Mouse (Mus musculus): ENCODE data around the gene Ghrl. TPM values are rescaled to one million over a fixed set of nuclear protein-coding genes. Genes with fewer than 3 reads are reported as not detected.

Ghrl gene
- total and polyA plus RNA-seq, 3 experiments, result 1.1 TPM; not detected in 2

GRCm38 (mm10) chr6:113669821-113670220 lies 49.9 kb downstream of the Ghrl start:
- Histone ChIP-seq H3K27ac (peak overlapping the region; percentile 82), H3K4me1 (ENCODE audit: control insufficient read depth, insufficient read depth, low read length) (peaks cover 13% of the 10 kb centered on the region), H3K27me3 (ENCODE audit: control insufficient read depth, insufficient read depth, low read length) (no peaks in the 10 kb centered on the region), H3K9ac (ENCODE audit: low read depth, low read length) (no peak overlapping the region), H3K79me2 (replicated peaks; ENCODE audit: control insufficient read depth, insufficient read depth, low read length) (no peaks in the 10 kb centered on the region), H3K4me3 (no peak overlapping the region), H3K36me3 (ENCODE audit: control insufficient read depth, insufficient read depth, low read length) (no peaks in the 10 kb centered on the region)
- WGBS, result 67% methylated on average over 7 of the region's 7 CpGs
- TF ChIP-seq POLR2A (IDR thresholded peaks at IDR 0.05; ENCODE audit: insufficient read depth, low read depth, low read length), result no peak
- intact Hi-C loops (cut with DNase I), result no loop called here
- DNase-seq, result no peak

GRCm38 (mm10) chr6:113668287-113669154 lies 51.2 kb downstream of the Ghrl start:
- Histone ChIP-seq H3K9ac (ENCODE audit: low read depth, low read length) (peak overlapping the region; percentile 15), H3K79me2 (replicated peaks; ENCODE audit: control insufficient read depth, insufficient read depth, low read length) (no peaks in the 10 kb centered on the region), H3K27me3 (ENCODE audit: control insufficient read depth, insufficient read depth, low read length) (no peaks in the 10 kb centered on the region), H3K36me3 (ENCODE audit: control insufficient read depth, insufficient read depth, low read length) (no peaks in the 10 kb centered on the region), H3K4me1 (ENCODE audit: control insufficient read depth, insufficient read depth, low read length) (peaks cover 13% of the 10 kb centered on the region), H3K27ac (peak overlapping the region; percentile 82), H3K4me3 (no peak overlapping the region)
- TF ChIP-seq EP300 (IDR thresholded peaks at IDR 0.05; ENCODE audit: insufficient read depth, low read depth, low read length), result peak; percentile 78; the same call in 1 of the 2 replicates
- 0 out of 2 replicates have a peak, but pooled peaks have one; percentile 12 for TF ChIP-seq POLR2A (IDR thresholded peaks at IDR 0.05; ENCODE audit: insufficient read depth, low read depth, low read length)
- TF ChIP-seq CTCF (IDR thresholded peaks at IDR 0.05), result no peak
- peak; percentile 66 to 83 for DNase-seq
- intact Hi-C loops (cut with DNase I), result loop anchor here (1.0 kb wide), 1 partner anchor 30 kb away; the partner anchor contains the start of gene Irak2
- WGBS, result 29% methylated on average over 15 of the region's 15 CpGs

- Histone ChIP-seq H3K79me2 (replicated peaks; ENCODE audit: control insufficient read depth, insufficient read depth, low read length) (no peaks in the 10 kb centered on the region), H3K36me3 (ENCODE audit: control insufficient read depth, insufficient read depth, low read length) (no peaks in the 10 kb centered on the region), H3K27ac (peak overlapping the region; percentile 82), H3K9ac (ENCODE audit: low read depth, low read length) (no peak overlapping the region), H3K27me3 (ENCODE audit: control insufficient read depth, insufficient read depth, low read length) (no peaks in the 10 kb centered on the region), H3K4me1 (ENCODE audit: control insufficient read depth, insufficient read depth, low read length) (peaks cover 13% of the 10 kb centered on the region), H3K4me3 (no peak overlapping the region)
- no peak for DNase-seq
- intact Hi-C loops (cut with DNase I), result loop anchor here (1.0 kb wide), 1 partner anchor 29 kb away; the partner anchor contains the start of gene Irak2
- no peak for TF ChIP-seq EP300 (IDR thresholded peaks at IDR 0.05; ENCODE audit: insufficient read depth, low read depth, low read length)
- TF ChIP-seq CTCF (IDR thresholded peaks at IDR 0.05), result no peak
- no peak for TF ChIP-seq POLR2A (IDR thresholded peaks at IDR 0.05; ENCODE audit: insufficient read depth, low read depth, low read length)
- 48% methylated on average over 8 of the region's 8 CpGs for WGBS
These were observed 52.0 kb downstream of the Ghrl start for GRCm38 (mm10) chr6:113667611-113668122.

Small RNA genes within 50 kb of the gene (microRNA-seq; reads per million reads assigned to microRNA genes)
- gene Mir7042, result 0.39 to 0.56 reads per million in 2 experiments

Other genes starting within 250 kb of the Ghrl start
- gene Il17rc, start 248.5 kb downstream of the Ghrl start, total RNA-seq (2021), result 1 to 10 TPM; 6.5 to 7.5 TPM
- gene Il17rc, start 248.5 kb downstream of the Ghrl start, polyA plus RNA-seq (2012; rRNA removed), result 12.1 and 13.6 TPM in 2 replicates
- 10 to 100 TPM; 53.0 to 56.7 TPM for gene Creld1, start 236.6 kb downstream of the Ghrl start, total RNA-seq (2021)
- 32.4 and 41.4 TPM in 2 replicates for gene Creld1, start 236.6 kb downstream of the Ghrl start, polyA plus RNA-seq (2012; rRNA removed)
- not detected for gene Prrt3, start 217.9 kb downstream of the Ghrl start, total RNA-seq (2021)
- gene Prrt3, start 217.9 kb downstream of the Ghrl start, polyA plus RNA-seq (2012; rRNA removed), result not detected in 2 replicates
- gene Emc3, start 188.2 kb downstream of the Ghrl start, total RNA-seq (2021), result 10 to 100 TPM; 52.5 to 58.2 TPM
- 41.0 and 66.3 TPM in 2 replicates for gene Emc3, start 188.2 kb downstream of the Ghrl start, polyA plus RNA-seq (2012; rRNA removed)
- under 1 TPM in 1 of 2 experiments, not detected in 1; 0.18 TPM for gene Fancd2, start 188.2 kb downstream of the Ghrl start, total RNA-seq (2021)
- 0.29 and 0.61 TPM in 2 replicates for gene Fancd2, start 188.2 kb downstream of the Ghrl start, polyA plus RNA-seq (2012; rRNA removed)
- gene Fancd2os, start 119.2 kb downstream of the Ghrl start, total RNA-seq (2021), result not detected
- not detected in 2 replicates for gene Fancd2os, start 119.2 kb downstream of the Ghrl start, polyA plus RNA-seq (2012; rRNA removed)
- 10 to 100 TPM; 60.4 to 70.2 TPM for gene Brk1, start 115.1 kb downstream of the Ghrl start, total RNA-seq (2021)
- gene Brk1, start 115.1 kb downstream of the Ghrl start, polyA plus RNA-seq (2012; rRNA removed), result 128 and 199 TPM in 2 replicates
- gene Vhl, start 95.9 kb downstream of the Ghrl start, total RNA-seq (2021), result 1 to 10 TPM; 8.3 to 8.6 TPM
- gene Vhl, start 95.9 kb downstream of the Ghrl start, polyA plus RNA-seq (2012; rRNA removed), result 11.2 and 12.0 TPM in 2 replicates
- gene Irak2, start 81.4 kb downstream of the Ghrl start, total RNA-seq (2021), result 10 to 100 TPM; 10.4 to 13.6 TPM
- gene Irak2, start 81.4 kb downstream of the Ghrl start, polyA plus RNA-seq (2012; rRNA removed), result 12.5 and 12.9 TPM in 2 replicates
- gene Tatdn2, start 22.8 kb downstream of the Ghrl start, total RNA-seq (2021), result 10 to 100 TPM; 66.7 to 71.9 TPM
- gene Tatdn2, start 22.8 kb downstream of the Ghrl start, polyA plus RNA-seq (2012; rRNA removed), result 17.3 and 36.1 TPM in 2 replicates
- 10 to 100 TPM; 66.8 to 68.8 TPM for gene Sec13, start 20.9 kb upstream of the Ghrl start, total RNA-seq (2021)
- gene Sec13, start 20.9 kb upstream of the Ghrl start, polyA plus RNA-seq (2012; rRNA removed), result 84.4 and 106 TPM in 2 replicates